Mouse (Mus musculus) liver, adult 10 weeks (tissue): Measurements from ENCODE around the gene Spata2l. TPM values are rescaled to one million over a fixed set of nuclear protein-coding genes. Genes with fewer than 3 reads are reported as not detected.

ENCODE experiments used
- polyA plus RNA-seq: library from polyadenylated mRNA; stranded (reverse); fragments of 350-450 nt; fragmentation: Illumina TruSeq; extraction: RNeasy Lipid Tissue Mini Kit (QIAGEN cat#74804); gene quantifications from one replicate; pipeline ENCODE4 v1.2.3, GENCODE M21; 2014; ENCODE audit warnings: low read depth, low replicate concordance

The Spata2l gene
- 1.1 TPM for polyA plus RNA-seq

GRCm38 (mm10) chr8:123235520-123236497 lies at the start of gene Spata2l:
Gene Spata2l (minus strand): TSS chr8:123236233.

GRCm38 (mm10) chr8:123254099-123254885 lies 18.3 kb upstream of the Spata2l start, which contains the start of the genes Zfp276 and Vps9d1:
Gene Zfp276 (plus strand): TSS chr8:123254195.
Gene Vps9d1 (minus strand): TSS chr8:123254348.

GRCm38 (mm10) chr8:123224278-123225266 lies 11.5 kb downstream of the Spata2l start, which contains the start of gene Cdk10:
Gene Cdk10 (plus strand): TSS chr8:123224842.

GRCm38 (mm10) chr8:123212321-123213117 lies 23.5 kb downstream of the Spata2l start, which contains the start of the genes Chmp1a and Spata33:
Gene Chmp1a (minus strand): TSS chr8:123212763.
Gene Spata33 (plus strand): TSS chr8:123212832.

GRCm38 (mm10) chr8:123185566-123186409 lies 50.2 kb downstream of the Spata2l start, which contains the start of gene Dpep1:
Gene Dpep1 (plus strand): TSS chr8:123186242.

Other genes with a start within 250 kb of the Spata2l start
- gene Ankrd11, start 194.0 kb downstream of the Spata2l start, polyA plus RNA-seq, result 13.5 TPM
- gene Spg7, start 173.3 kb downstream of the Spata2l start, polyA plus RNA-seq, result 8.2 TPM
- gene Rpl13, start 133.9 kb downstream of the Spata2l start, polyA plus RNA-seq, result 51.4 TPM
- not detected for gene Cpne7, start 118.9 kb downstream of the Spata2l start, polyA plus RNA-seq
- 10.7 TPM for gene Sult5a1, start 77.9 kb downstream of the Spata2l start, polyA plus RNA-seq
- gene Dpep1, start 50.0 kb downstream of the Spata2l start, polyA plus RNA-seq, result 0.34 TPM
- 7.1 TPM for gene Chmp1a, start 23.5 kb downstream of the Spata2l start, polyA plus RNA-seq
- 0.24 TPM for gene Spata33, start 23.4 kb downstream of the Spata2l start, polyA plus RNA-seq
- gene Cdk10, start 11.4 kb downstream of the Spata2l start, polyA plus RNA-seq, result 3.7 TPM
- 1.6 TPM for gene Zfp276, start 18.0 kb upstream of the Spata2l start, polyA plus RNA-seq
- gene Vps9d1, start 18.1 kb upstream of the Spata2l start, polyA plus RNA-seq, result 1.0 TPM
- gene Fanca, start 82.3 kb upstream of the Spata2l start, polyA plus RNA-seq, result not detected
- not detected for gene Spire2, start 96.5 kb upstream of the Spata2l start, polyA plus RNA-seq
- 102 TPM for gene Tcf25, start 137.5 kb upstream of the Spata2l start, polyA plus RNA-seq
- gene Mc1r, start 170.9 kb upstream of the Spata2l start, polyA plus RNA-seq, result not detected
- not detected for gene Tubb3, start 175.2 kb upstream of the Spata2l start, polyA plus RNA-seq
- gene Def8, start 187.3 kb upstream of the Spata2l start, polyA plus RNA-seq, result 5.8 TPM
- 8.9 TPM for gene Afg3l1, start 241.7 kb upstream of the Spata2l start, polyA plus RNA-seq